Mouse (Mus musculus): ENCODE results near the gene Atp1b2. TPM values are rescaled to one million over a fixed set of nuclear protein-coding genes. Genes with fewer than 3 reads are reported as not detected.
"Not testable (repeated sequence)": the region's sequence is repeated elsewhere in the genome, so short reads cannot be mapped to it uniquely, and the experiment has no call there.

Gene Atp1b2
- total and polyA plus RNA-seq, 3 experiments: 17.0 to 23.7 (median 20.3) TPM

GRCm38 (mm10) chr11:69633128-69633866 lies 27.6 kb upstream of the Atp1b2 start:
- no peak for DNase-seq
- intact Hi-C loops (cut with DNase I): no loop called here
- H3K79me2 ChIP-seq (replicated peaks; ENCODE audit: control insufficient read depth, insufficient read depth, low read length): peaks cover 2% of the 10 kb centered on the region
- H3K27ac ChIP-seq: peak overlapping the region; percentile 88
- H3K36me3 ChIP-seq (ENCODE audit: control insufficient read depth, insufficient read depth, low read length): peaks cover 19% of the 10 kb centered on the region
- WGBS: under 1% methylated on average over 41 of the region's 50 CpGs
- H3K27me3 ChIP-seq (ENCODE audit: control insufficient read depth, insufficient read depth, low read length): no peaks in the 10 kb centered on the region
- peaks cover 5% of the 10 kb centered on the region for H3K4me1 ChIP-seq (ENCODE audit: control insufficient read depth, insufficient read depth, low read length)
- peak overlapping the region; percentile 97 for H3K9ac ChIP-seq (ENCODE audit: low read depth, low read length)
- TF ChIP-seq POLR2A (IDR thresholded peaks at IDR 0.05; ENCODE audit: insufficient read depth, low read depth, low read length) (no peak), CTCF (IDR thresholded peaks at IDR 0.05) (no peak), EP300 (IDR thresholded peaks at IDR 0.05; ENCODE audit: insufficient read depth, low read depth, low read length) (no peak)
- peak overlapping the region; percentile 80 for H3K4me3 ChIP-seq

GRCm38 (mm10) chr11:69632284-69633089 lies 26.7 kb upstream of the Atp1b2 start, which contains the start of gene Fxr2:
TSS of gene Fxr2 (plus strand) at chr11:69632990.
- intact Hi-C loops (cut with DNase I): no loop called here
- TF ChIP-seq CTCF (IDR thresholded peaks at IDR 0.05) (peak; percentile 87), EP300 (IDR thresholded peaks at IDR 0.05; ENCODE audit: insufficient read depth, low read depth, low read length) (peak; percentile 66; the same call in 1 of the 2 replicates), POLR2A (IDR thresholded peaks at IDR 0.05; ENCODE audit: insufficient read depth, low read depth, low read length) (peak; percentile 58)
- peaks cover 2% of the 10 kb centered on the region for H3K79me2 ChIP-seq (replicated peaks; ENCODE audit: control insufficient read depth, insufficient read depth, low read length)
- peaks cover 19% of the 10 kb centered on the region for H3K36me3 ChIP-seq (ENCODE audit: control insufficient read depth, insufficient read depth, low read length)
- DNase-seq: peak; percentile 100
- H3K9ac ChIP-seq (ENCODE audit: low read depth, low read length): peak within 1 kb of the TSS; percentile 97
- no peaks in the 10 kb centered on the region for H3K27me3 ChIP-seq (ENCODE audit: control insufficient read depth, insufficient read depth, low read length)
- H3K4me1 ChIP-seq (ENCODE audit: control insufficient read depth, insufficient read depth, low read length): peaks cover 5% of the 10 kb centered on the region
- H3K4me3 ChIP-seq: peak within 1 kb of the TSS; percentile 80
- peak within 1 kb of the TSS; percentile 88 for H3K27ac ChIP-seq
- under 1% methylated on average over 46 of the region's 56 CpGs for WGBS

- H3K36me3 ChIP-seq (ENCODE audit: control insufficient read depth, insufficient read depth, low read length): peaks cover 9% of the 10 kb centered on the region
- H3K4me3 ChIP-seq: no peak overlapping the region
- no peak overlapping the region for H3K27ac ChIP-seq
- WGBS: 53% methylated on average over 1 of the region's 1 CpGs
- peaks cover 2% of the 10 kb centered on the region for H3K79me2 ChIP-seq (replicated peaks; ENCODE audit: control insufficient read depth, insufficient read depth, low read length)
- TF ChIP-seq POLR2A (IDR thresholded peaks at IDR 0.05; ENCODE audit: insufficient read depth, low read depth, low read length) (no peak), EP300 (IDR thresholded peaks at IDR 0.05; ENCODE audit: insufficient read depth, low read depth, low read length) (no peak), CTCF (IDR thresholded peaks at IDR 0.05) (peak; percentile 82)
- no peak overlapping the region for H3K9ac ChIP-seq (ENCODE audit: low read depth, low read length)
- H3K27me3 ChIP-seq (ENCODE audit: control insufficient read depth, insufficient read depth, low read length): no peaks in the 10 kb centered on the region
- DNase-seq: no peak
- intact Hi-C loops (cut with DNase I): loop anchor here (2.0 kb wide), 1 partner anchor 27 kb away; no protein-coding TSS in a partner anchor
- H3K4me1 ChIP-seq (ENCODE audit: control insufficient read depth, insufficient read depth, low read length): peaks cover 4% of the 10 kb centered on the region
Observed at GRCm38 (mm10) chr11:69629802-69630201, 24.1 kb upstream of the Atp1b2 start.

GRCm38 (mm10) chr11:69628286-69628685 lies 22.5 kb upstream of the Atp1b2 start:
- intact Hi-C loops (cut with DNase I): loop anchor here (2.0 kb wide), 1 partner anchor 29 kb away; no protein-coding TSS in a partner anchor
- 39% methylated on average over 6 of the region's 6 CpGs for WGBS
- Histone ChIP-seq H3K27ac (no peak overlapping the region), H3K4me3 (no peak overlapping the region), H3K79me2 (replicated peaks; ENCODE audit: control insufficient read depth, insufficient read depth, low read length) (peaks cover 2% of the 10 kb centered on the region), H3K9ac (ENCODE audit: low read depth, low read length) (no peak overlapping the region), H3K4me1 (ENCODE audit: control insufficient read depth, insufficient read depth, low read length) (no peaks in the 10 kb centered on the region), H3K36me3 (ENCODE audit: control insufficient read depth, insufficient read depth, low read length) (0 out of 2 replicates have a peak, but pooled peaks cover 2% of the 10 kb centered on the region), H3K27me3 (ENCODE audit: control insufficient read depth, insufficient read depth, low read length) (no peaks in the 10 kb centered on the region)
- TF ChIP-seq CTCF (IDR thresholded peaks at IDR 0.05): peak; percentile 96
- TF ChIP-seq POLR2A (IDR thresholded peaks at IDR 0.05; ENCODE audit: insufficient read depth, low read depth, low read length): no peak
- TF ChIP-seq EP300 (IDR thresholded peaks at IDR 0.05; ENCODE audit: insufficient read depth, low read depth, low read length): peak; percentile 67; the same call in 1 of the 2 replicates
- peak; percentile 70 to 82 for DNase-seq

GRCm38 (mm10) chr11:69624339-69624738 lies 18.6 kb upstream of the Atp1b2 start:
- H3K4me1 ChIP-seq (ENCODE audit: control insufficient read depth, insufficient read depth, low read length); H3K27ac ChIP-seq; intact Hi-C loops (cut with DNase I); H3K27me3 ChIP-seq (ENCODE audit: control insufficient read depth, insufficient read depth, low read length); DNase-seq; H3K9ac ChIP-seq (ENCODE audit: low read depth, low read length); H3K4me3 ChIP-seq; H3K36me3 ChIP-seq (ENCODE audit: control insufficient read depth, insufficient read depth, low read length); H3K79me2 ChIP-seq (replicated peaks; ENCODE audit: control insufficient read depth, insufficient read depth, low read length): not testable (repeated sequence)
- 89% methylated on average over 2 of the region's 2 CpGs for whole genome bisulfite sequencing

Measured in heart, adult 2 months (tissue).